Mouse (Mus musculus) stomach, embryonic 14.5 days (tissue): ENCODE measurements around the gene Dlgap1. TPM values are rescaled to one million over a fixed set of nuclear protein-coding genes. Genes with fewer than 3 reads are reported as not detected.

Experiments
- ATAC-seq: fragments of 200-750 bp; cut with Nextera tagmentation; 2 replicates; pipeline ENCODE4 v1.8.0; 2017; ENCODE audit warnings: low read depth, moderate TSS enrichment; ENCODE audit not compliant: insufficient number of reproducible peaks, insufficient read depth, low FRiP score
- H3K27ac ChIP-seq: fragments of 300-500 bp; sonication (generic); 2 replicates; pipeline ENCODE4 v1.5.1; 2014; ENCODE audit warnings: mild to moderate bottlenecking, low read length, moderate library complexity, mixed read lengths
- H3K27me3 ChIP-seq: fragments of 300-500 bp; sonication (generic); 2 replicates; pipeline ENCODE4 v1.6.1; 2014; ENCODE audit warnings: low read length, control low read depth, mixed read lengths; ENCODE audit not compliant: control insufficient read depth, insufficient read depth
- H3K36me3 ChIP-seq: fragments of 300-500 bp; sonication (generic); 2 replicates; pipeline ENCODE4 v1.6.1; 2014; ENCODE audit warnings: mild to moderate bottlenecking, control low read depth, low read length, moderate library complexity, mixed read lengths; ENCODE audit not compliant: control insufficient read depth, insufficient read depth
- H3K4me1 ChIP-seq: fragments of 300-500 bp; sonication (generic); 2 replicates; pipeline ENCODE4 v1.6.1; 2014; ENCODE audit warnings: low read length, control low read depth, mixed read lengths; ENCODE audit not compliant: control insufficient read depth, insufficient read depth
- H3K4me2 ChIP-seq: fragments of 300-500 bp; sonication (generic); replicated peaks from 2 replicates; pipeline ENCODE4 v1.6.1; 2014; ENCODE audit warnings: low read depth, low read length, control low read depth
- H3K4me3 ChIP-seq: fragments of 300-500 bp; sonication (generic); 2 replicates; pipeline ENCODE4 v1.5.1; 2014; ENCODE audit warnings: low read depth, low read length, control low read depth
- H3K9ac ChIP-seq: fragments of 300-500 bp; sonication (generic); replicated peaks from 2 replicates; pipeline ENCODE4 v1.6.1; 2014; ENCODE audit warnings: low read depth, mild to moderate bottlenecking, control low read depth, low read length, moderate library complexity, mixed read lengths
- H3K9me3 ChIP-seq: fragments of 300-500 bp; sonication (generic); 2 replicates; pipeline ENCODE4 v1.6.1; 2016; ENCODE audit warnings: low read depth, low read length, control low read depth; ENCODE audit not compliant: control insufficient read depth
- WGBS: fragments of 180-500 bp; shearing (Covaris S2); extraction: QIAGEN DNeasy Blood & Tissue Kit; methylation state at CpG from one replicate; pipeline ENCODE4 v1.1.7; 2014; 5-methylcytosine and 5-hydroxymethylcytosine counted together
- polyA plus RNA-seq: library from polyadenylated mRNA; unstranded; fragments of >200 nt; fragmentation: Nextera tagmentation; extraction: Ambion mirVana; gene quantifications from 2 replicates; pipeline ENCODE4 v1.2.1, GENCODE M21; 2014

Gene Dlgap1
- polyA plus RNA-seq, 1 experiment from 2014 or later = 3.8 TPM

DNA sequence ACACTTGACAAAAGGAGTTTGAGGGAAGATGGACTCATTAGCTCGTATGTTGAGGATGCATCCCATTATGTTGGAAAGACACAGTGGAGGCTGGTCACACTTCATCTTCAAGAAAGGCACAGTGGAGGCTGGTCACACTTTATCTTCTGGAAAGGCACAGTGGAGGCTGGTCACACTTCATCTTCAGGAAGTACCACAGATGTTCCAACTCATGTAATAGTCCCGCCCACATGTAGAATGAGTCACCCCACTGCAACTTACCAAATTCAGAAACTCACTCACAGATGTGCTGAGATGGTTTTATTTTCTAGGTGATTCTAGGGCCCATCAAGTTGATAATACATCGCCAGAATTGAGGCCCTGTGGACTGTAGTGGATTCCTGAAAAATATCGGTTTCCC, 119.3 kb downstream of the Dlgap1 start:
- Histone ChIP-seq H3K9ac (no peak overlapping the region), H3K4me3 (no peak overlapping the region), H3K27ac (no peak overlapping the region), H3K36me3 (no peaks in the 10 kb centered on the region), H3K4me1 (no peaks in the 10 kb centered on the region), H3K9me3 (no peaks in the 10 kb centered on the region), H3K4me2 (no peak overlapping the region), H3K27me3 (no peaks in the 10 kb centered on the region)
- ATAC-seq = no peak
- 94% methylated on average over 4 of the region's 4 CpGs for WGBS

DNA sequence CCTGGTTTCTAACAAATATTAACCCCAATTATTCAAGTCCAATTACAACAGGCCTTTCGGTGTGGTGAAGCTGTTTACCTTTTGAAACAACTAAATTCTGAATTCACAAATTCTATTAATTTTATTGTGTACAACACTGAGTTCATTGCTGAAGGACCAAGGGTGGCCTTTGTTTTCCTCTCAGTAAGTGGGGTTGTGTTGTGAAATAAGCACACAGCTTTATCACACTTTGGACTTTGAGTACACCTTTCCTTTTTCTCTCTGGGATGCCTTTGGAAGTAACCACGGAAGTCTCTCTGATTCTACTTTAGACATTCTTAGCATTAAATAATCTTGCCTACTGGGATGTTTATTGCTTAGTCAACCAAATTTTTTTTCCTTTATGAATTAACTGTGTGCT, 121.9 kb downstream of the Dlgap1 start:
- no peaks in the 10 kb centered on the region for H3K4me1 ChIP-seq
- WGBS = 80% methylated on average over 2 of the region's 2 CpGs
- no peaks in the 10 kb centered on the region for H3K27me3 ChIP-seq
- no peaks in the 10 kb centered on the region for H3K9me3 ChIP-seq
- H3K27ac ChIP-seq = no peak overlapping the region
- H3K9ac ChIP-seq = no peak overlapping the region
- H3K4me2 ChIP-seq = no peak overlapping the region
- no peak for ATAC-seq
- no peak overlapping the region for H3K4me3 ChIP-seq
- H3K36me3 ChIP-seq = no peaks in the 10 kb centered on the region

DNA sequence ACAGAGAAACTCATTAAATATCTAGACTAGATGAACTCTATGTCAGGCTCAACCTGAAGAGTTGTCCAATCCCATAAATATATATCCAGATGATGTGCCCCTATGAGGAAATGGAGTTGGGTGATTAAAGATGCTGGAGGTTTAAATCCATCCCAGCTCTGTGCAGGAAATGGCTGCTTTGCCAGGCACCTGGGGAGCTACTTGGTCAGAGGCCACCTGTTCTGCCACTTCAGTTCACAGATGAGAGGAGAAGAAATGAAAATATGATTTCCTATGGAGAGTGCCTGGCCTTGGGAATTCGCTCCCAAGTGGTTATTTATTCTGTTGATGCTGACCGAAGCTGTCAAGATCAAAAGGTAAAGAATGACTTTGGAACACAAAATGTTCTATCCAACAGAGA, 160.3 kb downstream of the Dlgap1 start:
- 76% methylated on average over 2 of the region's 2 CpGs for WGBS
- H3K9ac ChIP-seq = no peak overlapping the region
- no peaks in the 10 kb centered on the region for H3K36me3 ChIP-seq
- H3K4me1 ChIP-seq = no peaks in the 10 kb centered on the region
- H3K27ac ChIP-seq = no peak overlapping the region
- H3K4me3 ChIP-seq = no peak overlapping the region
- ATAC-seq = no peak
- H3K9me3 ChIP-seq = no peaks in the 10 kb centered on the region
- no peak overlapping the region for H3K4me2 ChIP-seq
- no peaks in the 10 kb centered on the region for H3K27me3 ChIP-seq

DNA sequence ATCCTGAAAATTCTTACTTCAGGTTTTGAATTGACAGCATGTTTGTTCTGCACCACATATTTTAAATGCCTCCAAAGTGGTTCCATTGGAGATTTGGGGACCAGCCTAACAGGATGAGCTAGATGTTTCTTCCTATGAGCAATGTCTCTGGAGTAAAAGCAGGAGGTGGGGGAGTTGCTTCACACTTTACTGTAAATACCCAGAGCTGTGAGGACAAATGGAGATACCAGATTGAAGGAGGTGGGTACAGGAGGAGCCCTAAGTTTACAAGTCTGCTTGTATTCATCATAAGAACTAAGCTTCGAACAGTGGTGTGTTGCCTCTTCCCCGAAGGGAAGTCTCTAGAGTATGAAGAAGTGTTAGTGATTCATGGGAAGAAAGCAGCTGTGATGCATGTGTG, 201.0 kb downstream of the Dlgap1 start:
- H3K9me3 ChIP-seq = no peaks in the 10 kb centered on the region
- WGBS = 85% methylated on average over 2 of the region's 2 CpGs
- H3K4me1 ChIP-seq = no peaks in the 10 kb centered on the region
- no peak overlapping the region for H3K4me2 ChIP-seq
- H3K9ac ChIP-seq = no peak overlapping the region
- H3K4me3 ChIP-seq = no peak overlapping the region
- H3K27ac ChIP-seq = no peak overlapping the region
- no peaks in the 10 kb centered on the region for H3K27me3 ChIP-seq
- H3K36me3 ChIP-seq = no peaks in the 10 kb centered on the region
- no peak for ATAC-seq

DNA sequence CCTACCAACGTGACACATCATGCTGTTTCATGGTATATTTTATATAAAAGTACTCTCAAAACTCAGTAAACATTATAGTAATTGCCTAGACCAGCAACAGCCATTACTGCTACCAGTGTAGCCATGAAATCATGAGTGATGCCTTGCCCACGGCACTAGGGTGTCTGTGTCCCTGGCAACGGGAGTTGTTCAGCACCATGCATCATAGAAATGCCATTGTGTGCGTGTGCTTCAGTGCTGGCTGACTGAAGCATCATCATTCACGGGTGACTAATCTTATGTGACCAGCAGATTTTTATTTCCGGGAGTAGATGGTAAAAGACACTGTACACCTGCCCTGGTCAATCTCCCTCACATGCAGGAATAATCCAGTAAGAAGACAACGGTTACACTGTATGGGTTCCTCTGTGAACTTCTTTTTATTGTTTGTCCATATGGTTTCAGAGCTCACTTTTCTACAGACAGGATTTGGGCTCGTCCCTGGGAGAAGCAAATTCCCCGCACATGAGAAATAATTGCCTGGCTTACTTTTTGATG, 203.7 kb downstream of the Dlgap1 start:
- no peak overlapping the region for H3K9ac ChIP-seq
- H3K27ac ChIP-seq = no peak overlapping the region
- no peak overlapping the region for H3K4me2 ChIP-seq
- H3K9me3 ChIP-seq = no peaks in the 10 kb centered on the region
- ATAC-seq = no peak
- H3K4me3 ChIP-seq = no peak overlapping the region
- H3K36me3 ChIP-seq = no peaks in the 10 kb centered on the region
- WGBS = 84% methylated on average over 9 of the region's 9 CpGs
- no peaks in the 10 kb centered on the region for H3K4me1 ChIP-seq
- H3K27me3 ChIP-seq = no peaks in the 10 kb centered on the region

DNA sequence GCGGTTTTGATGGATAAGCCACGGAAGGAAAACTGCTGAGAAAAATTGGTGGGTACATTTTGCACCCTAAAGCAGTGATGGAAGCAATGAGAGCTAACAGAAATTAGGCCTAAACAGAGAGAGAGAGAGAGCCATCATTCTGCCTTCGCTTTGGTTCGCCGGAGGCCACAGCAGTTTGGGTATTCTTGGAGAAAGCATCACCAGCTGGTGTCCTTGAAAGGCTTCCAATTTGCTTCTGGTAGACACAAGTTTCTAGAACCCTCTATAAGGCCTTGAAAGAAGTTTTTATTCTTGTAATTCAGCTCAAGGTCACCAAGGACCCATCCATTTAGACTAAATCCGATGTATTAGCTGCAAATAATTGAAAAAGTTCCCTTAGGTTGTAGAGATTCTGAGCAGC, 205.0 kb downstream of the Dlgap1 start:
- Histone ChIP-seq H3K9me3 (no peaks in the 10 kb centered on the region), H3K4me2 (no peak overlapping the region), H3K9ac (no peak overlapping the region), H3K4me3 (no peak overlapping the region), H3K36me3 (no peaks in the 10 kb centered on the region), H3K4me1 (no peaks in the 10 kb centered on the region), H3K27me3 (no peaks in the 10 kb centered on the region), H3K27ac (no peak overlapping the region)
- no peak for ATAC-seq
- WGBS = 87% methylated on average over 6 of the region's 6 CpGs

DNA sequence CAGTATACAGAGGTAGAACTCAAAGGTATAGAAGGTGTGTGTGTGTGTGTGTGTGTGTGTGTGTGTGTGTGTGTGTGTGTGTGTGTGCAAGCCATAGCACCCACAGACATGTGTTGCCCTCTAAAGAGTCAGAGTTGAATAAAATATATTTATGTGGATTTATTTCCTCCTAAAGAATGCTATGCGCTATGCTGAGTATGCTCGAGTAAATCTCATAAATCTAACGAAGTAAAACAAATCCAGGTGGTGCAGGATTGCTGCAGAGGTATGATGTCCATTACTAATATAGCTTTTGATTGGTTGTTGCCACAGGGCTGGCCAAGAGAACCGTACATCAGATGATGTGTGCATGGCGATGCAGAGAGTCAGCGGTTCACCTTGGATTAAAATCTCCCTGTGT, 222.4 kb downstream of the Dlgap1 start:
- H3K4me3 ChIP-seq = no peak overlapping the region
- H3K36me3 ChIP-seq = no peaks in the 10 kb centered on the region
- no peak overlapping the region for H3K27ac ChIP-seq
- no peak overlapping the region for H3K4me2 ChIP-seq
- no peaks in the 10 kb centered on the region for H3K4me1 ChIP-seq
- H3K9me3 ChIP-seq = no peaks in the 10 kb centered on the region
- 65% methylated on average over 6 of the region's 6 CpGs for WGBS
- H3K27me3 ChIP-seq = no peaks in the 10 kb centered on the region
- ATAC-seq = no peak
- H3K9ac ChIP-seq = no peak overlapping the region

DNA sequence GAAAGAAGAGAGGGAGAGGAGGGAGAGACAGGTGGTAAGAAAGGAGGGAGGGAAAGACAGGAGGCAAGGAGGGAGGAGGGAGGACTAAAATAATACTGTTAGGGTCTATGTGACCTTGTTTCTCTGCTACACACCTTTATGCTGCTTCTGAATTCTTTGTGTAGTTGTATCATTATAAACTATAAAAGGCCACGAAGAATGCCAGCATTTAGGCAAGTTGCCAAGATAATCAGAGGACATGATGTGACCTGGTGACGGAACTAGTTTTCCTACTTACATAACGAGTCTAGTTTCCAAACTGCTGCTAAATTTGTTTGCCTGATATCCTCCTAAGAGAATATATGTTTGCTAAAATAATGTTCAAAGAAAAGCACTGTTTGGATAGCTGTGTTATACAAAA, 254.0 kb downstream of the Dlgap1 start:
- Histone ChIP-seq H3K27ac (no peak overlapping the region), H3K9me3 (no peaks in the 10 kb centered on the region), H3K9ac (no peak overlapping the region), H3K4me1 (no peaks in the 10 kb centered on the region), H3K36me3 (no peaks in the 10 kb centered on the region), H3K27me3 (no peaks in the 10 kb centered on the region), H3K4me2 (no peak overlapping the region), H3K4me3 (no peak overlapping the region)
- WGBS = 58% methylated on average over 3 of the region's 3 CpGs
- ATAC-seq = no peak

DNA sequence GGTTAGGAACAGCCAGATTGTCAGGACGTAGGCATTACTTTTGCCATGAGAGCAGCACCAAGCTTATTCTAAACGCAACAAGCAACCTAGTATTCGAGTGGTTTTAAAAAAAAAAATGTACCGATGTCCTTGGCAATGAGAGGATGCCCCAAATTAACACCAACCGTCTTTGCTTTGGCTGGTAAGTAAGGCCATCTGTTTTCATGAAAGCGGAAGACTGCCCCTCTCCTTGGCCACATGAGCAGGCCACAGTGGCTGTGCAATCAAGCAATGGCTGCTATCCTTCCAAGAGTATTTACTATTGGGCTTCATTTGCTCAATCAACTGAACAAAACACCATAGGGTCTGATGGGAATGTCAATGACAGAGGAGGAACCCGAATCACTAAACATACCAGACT, 278.5 kb downstream of the Dlgap1 start:
- Histone ChIP-seq H3K27ac (no peak overlapping the region), H3K9ac (no peak overlapping the region), H3K4me2 (no peak overlapping the region), H3K36me3 (no peaks in the 10 kb centered on the region), H3K27me3 (no peaks in the 10 kb centered on the region), H3K4me3 (no peak overlapping the region), H3K9me3 (no peaks in the 10 kb centered on the region), H3K4me1 (no peaks in the 10 kb centered on the region)
- WGBS = 82% methylated on average over 7 of the region's 7 CpGs
- ATAC-seq = no peak
